Mouse (Mus musculus) bone marrow macrophage, adult 2 months (primary cell): Measurements from ENCODE around the gene Enah.

Experiments
- CTCF ChIP-seq: IDR thresholded peaks from 2 replicates; pipeline ENCODE4 v1.5.1; 2012; ENCODE audit warnings: low read depth, mild to moderate bottlenecking, low read length, moderate library complexity
- POLR2A ChIP-seq: IDR thresholded peaks from 2 replicates; pipeline ENCODE4 v1.6.1; 2012; ENCODE audit warnings: mild to moderate bottlenecking, low read depth, low read length, borderline replicate concordance

GRCm38 (mm10) chr1:181860659-181861058, 159.1 kb downstream of the Enah start:
- no peak for TF ChIP-seq CTCF
- no peak for TF ChIP-seq POLR2A
